Mouse (Mus musculus) kidney, adult 2 months (tissue): ENCODE results near the gene Polr1b.

Experiments
- CTCF ChIP-seq: fragments of 200-500 bp; conservative IDR thresholded peaks from 2 replicates; pipeline ENCODE4 v1.5.1; 2011; ENCODE audit warnings: low read depth, mild to moderate bottlenecking, control low read depth, low read length, moderate library complexity, mixed read lengths; ENCODE audit not compliant: insufficient read depth, insufficient read length
- POLR2A ChIP-seq: fragments of 200-500 bp; IDR thresholded peaks from one replicate; pipeline ENCODE4 v1.6.1; 2011; ENCODE audit warnings: low read depth, low read length, control low read depth

- TF ChIP-seq POLR2A = no peak
- TF ChIP-seq CTCF = no peak
Observed at GRCm38 (mm10) chr2:129066326-129066725, 34.5 kb upstream of the Polr1b start.
